Mouse (Mus musculus) cerebral cortex, adult 2 months (tissue): ENCODE data around the gene Olfr791.

ENCODE experiments used
- WGBS: fragments of 180-500 bp; shearing (Covaris S2); methylation state at CpG from one replicate; pipeline ENCODE4 v1.1.7; 2018; 5-methylcytosine and 5-hydroxymethylcytosine counted together

Gene Olfr791

DNA sequence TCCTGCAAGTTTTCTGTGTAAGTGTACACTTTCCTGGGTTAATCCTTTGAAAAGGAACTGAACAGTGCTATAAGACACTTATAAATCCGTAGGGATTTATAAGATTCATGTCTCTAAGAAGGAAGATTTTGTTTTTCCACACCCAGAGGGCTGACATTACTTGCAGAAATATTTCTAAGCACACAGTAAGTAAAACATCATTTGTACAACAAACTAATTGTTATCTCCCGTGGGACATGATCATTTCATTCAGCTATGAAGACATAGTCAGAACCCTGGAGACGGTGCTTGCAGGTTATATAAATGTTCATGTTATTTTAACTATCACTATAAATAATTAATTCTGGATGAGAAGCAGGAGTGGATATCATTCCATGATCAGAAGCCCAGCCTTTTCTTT, at the start of gene Olfr791:
TSS of gene Olfr791 (plus strand) at position 301 of the 400 bp plus-strand sequence.
- 72% methylated on average over 3 of the region's 3 CpGs for WGBS

DNA sequence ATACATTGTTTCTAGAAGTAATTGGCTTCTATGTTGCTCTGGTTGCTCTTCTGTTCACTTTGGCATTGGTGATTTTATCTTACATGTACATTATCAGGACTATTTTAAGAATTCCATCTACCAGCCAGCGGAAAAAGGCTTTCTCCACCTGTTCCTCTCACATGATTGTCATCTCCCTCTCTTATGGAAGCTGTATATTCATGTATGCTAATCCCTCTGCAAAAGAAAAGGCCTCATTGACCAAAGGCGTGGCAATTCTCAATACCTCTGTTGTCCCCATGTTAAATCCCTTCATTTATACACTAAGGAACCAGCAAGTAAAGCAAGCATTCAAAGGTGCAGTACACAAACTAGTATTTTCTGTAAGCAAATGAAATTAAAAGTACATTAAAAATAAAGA, 48.3 kb upstream of the Olfr791 start:
- WGBS = 62% methylated on average over 2 of the region's 2 CpGs

- WGBS = 64% methylated on average over 2 of the region's 2 CpGs
These were observed 37.1 kb upstream of the Olfr791 start, which contains the start of gene Olfr789 for GRCm38 (mm10) chr10:129484452-129484851. Gene Olfr789 (plus strand): TSS chr10:129484752.

- 48% methylated on average over 2 of the region's 2 CpGs for WGBS
These were observed 31.5 kb upstream of the Olfr791 start for GRCm38 (mm10) chr10:129490101-129490500.

GRCm38 (mm10) chr10:129498192-129498591, 23.4 kb upstream of the Olfr791 start, which contains the start of gene Olfr790:
Gene Olfr790 (plus strand): TSS chr10:129498492.

GRCm38 (mm10) chr10:129538862-129539261, 17.3 kb downstream of the Olfr791 start, which contains the start of gene Olfr792:
Gene Olfr792 (plus strand): TSS chr10:129539162.
- 93% methylated on average over 1 of the region's 1 CpGs for WGBS

DNA sequence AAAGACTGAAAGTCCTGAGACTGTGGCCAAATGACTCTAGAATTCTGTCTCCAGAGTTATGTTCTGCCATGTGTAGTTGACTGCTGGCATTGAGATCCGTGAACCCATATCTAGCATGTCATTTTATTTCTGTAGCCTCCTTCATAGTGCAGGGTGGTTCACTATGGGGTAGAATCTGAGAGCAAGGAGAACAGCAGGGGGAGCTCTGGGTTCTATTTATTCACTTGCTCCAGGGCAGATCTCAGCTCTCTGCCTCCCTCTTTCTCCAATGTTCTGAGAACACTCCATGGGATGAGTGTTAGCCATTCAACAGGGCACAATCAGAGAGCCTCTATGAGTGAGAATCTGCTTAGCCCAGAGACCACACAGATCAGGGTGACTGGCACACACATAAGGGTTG, 27.8 kb downstream of the Olfr791 start:
- 66% methylated on average over 1 of the region's 1 CpGs for WGBS

- 75% methylated on average over 2 of the region's 2 CpGs for WGBS
These were observed 45.8 kb downstream of the Olfr791 start, which contains the start of gene Olfr794 for GRCm38 (mm10) chr10:129567355-129567754. Gene Olfr794 (plus strand): TSS chr10:129567655.

- WGBS = 47% methylated on average over 1 of the region's 1 CpGs
These were observed 55.5 kb downstream of the Olfr791 start for GRCm38 (mm10) chr10:129577066-129577465.
